Mouse (Mus musculus) liver, embryonic 13.5 days (tissue): Measurements from ENCODE around the gene Mast4. TPM values are rescaled to one million over a fixed set of nuclear protein-coding genes. Genes with fewer than 3 reads are reported as not detected.

ENCODE experiments used
- ATAC-seq: fragments of 200-750 bp; cut with Nextera tagmentation; 2 replicates; pipeline ENCODE4 v1.8.0; 2017; ENCODE audit warnings: low read depth, mild to moderate bottlenecking, moderate number of reproducible peaks, moderate library complexity
- DNase-seq: peaks from one replicate; pipeline ENCODE4 v3.0.0; 2022
- H3K27ac ChIP-seq: fragments of 300-500 bp; sonication (generic); 2 replicates; pipeline ENCODE4 v1.5.1; 2015; ENCODE audit warnings: moderate library complexity, mild to moderate bottlenecking, inconsistent platforms
- H3K27me3 ChIP-seq: fragments of 300-500 bp; sonication (generic); 2 replicates; pipeline ENCODE4 v1.6.1; 2015; ENCODE audit warnings: mild to moderate bottlenecking, inconsistent platforms
- H3K36me3 ChIP-seq: fragments of 300-500 bp; sonication (generic); 2 replicates; pipeline ENCODE4 v1.6.1; 2015; ENCODE audit warnings: mild to moderate bottlenecking, inconsistent platforms
- H3K4me1 ChIP-seq: fragments of 300-500 bp; sonication (generic); replicated peaks from 2 replicates; pipeline ENCODE4 v1.6.1; 2015; ENCODE audit warnings: inconsistent platforms
- H3K4me2 ChIP-seq: fragments of 300-500 bp; sonication (generic); 2 replicates; pipeline ENCODE4 v1.6.1; 2015; ENCODE audit warnings: inconsistent platforms, mild to moderate bottlenecking, moderate library complexity
- H3K4me3 ChIP-seq: fragments of 300-500 bp; sonication (generic); replicated peaks from 2 replicates; pipeline ENCODE4 v1.5.1; 2015; ENCODE audit warnings: mild to moderate bottlenecking, inconsistent platforms
- H3K9ac ChIP-seq: fragments of 300-500 bp; sonication (generic); 2 replicates; pipeline ENCODE4 v1.6.1; 2015; ENCODE audit warnings: mild to moderate bottlenecking, inconsistent platforms
- H3K9me3 ChIP-seq: fragments of 300-500 bp; sonication (generic); replicated peaks from 2 replicates; pipeline ENCODE4 v1.6.1; 2016; ENCODE audit warnings: inconsistent platforms
- WGBS: fragments of 180-500 bp; shearing (Covaris S2); methylation state at CpG from one replicate; pipeline ENCODE4 v1.1.7; 2015; ENCODE audit not compliant: insufficient replicate concordance; 5-methylcytosine and 5-hydroxymethylcytosine counted together
- polyA plus RNA-seq: library from polyadenylated mRNA; unstranded; fragments of >200 nt; fragmentation: Nextera tagmentation; extraction: Ambion mirVana; gene quantifications from 2 replicates; pipeline ENCODE4 v1.2.1, GENCODE M21; 2015

The Mast4 gene
- polyA plus RNA-seq, 1 experiment from 2014 or later, result 3.3 TPM

GRCm38 (mm10) chr13:102805190-102805589, 529.1 kb downstream of the Mast4 start:
- no peaks in the 10 kb centered on the region for H3K36me3 ChIP-seq
- H3K9me3 ChIP-seq, result no peaks in the 10 kb centered on the region
- WGBS, result 73% methylated on average over 6 of the region's 6 CpGs
- no peak overlapping the region for H3K4me2 ChIP-seq
- H3K4me3 ChIP-seq, result no peak overlapping the region
- no peaks in the 10 kb centered on the region for H3K27me3 ChIP-seq
- no peak overlapping the region for H3K27ac ChIP-seq
- no peak for DNase-seq
- no peak for ATAC-seq
- H3K9ac ChIP-seq, result no peak overlapping the region
- peaks cover 6% of the 10 kb centered on the region; the same call in 1 of the 2 replicates for H3K4me1 ChIP-seq

- H3K27ac ChIP-seq, result no peak overlapping the region
- no peak overlapping the region for H3K9ac ChIP-seq
- DNase-seq (no peak), ATAC-seq (no peak)
- H3K36me3 ChIP-seq, result no peaks in the 10 kb centered on the region
- H3K4me2 ChIP-seq, result no peak overlapping the region
- H3K9me3 ChIP-seq, result no peaks in the 10 kb centered on the region
- no peak overlapping the region for H3K4me3 ChIP-seq
- H3K4me1 ChIP-seq, result peaks cover 6% of the 10 kb centered on the region; the same call in 1 of the 2 replicates
- no peaks in the 10 kb centered on the region for H3K27me3 ChIP-seq
- WGBS, result 75% methylated on average over 9 of the region's 9 CpGs
Measured at GRCm38 (mm10) chr13:102803206-102803605, 531.1 kb downstream of the Mast4 start.

- no peak overlapping the region for H3K4me2 ChIP-seq
- H3K27me3 ChIP-seq, result no peaks in the 10 kb centered on the region
- WGBS, result 62% methylated on average over 3 of the region's 3 CpGs
- no peak overlapping the region for H3K4me3 ChIP-seq
- no peaks in the 10 kb centered on the region for H3K9me3 ChIP-seq
- no peaks in the 10 kb centered on the region for H3K36me3 ChIP-seq
- no peak overlapping the region for H3K9ac ChIP-seq
- DNase-seq (no peak), ATAC-seq (no peak)
- H3K27ac ChIP-seq, result no peak overlapping the region
- 0 out of 2 replicates have a peak, but pooled peaks cover 6% of the 10 kb centered on the region for H3K4me1 ChIP-seq
Measured at GRCm38 (mm10) chr13:102792157-102792556, 542.1 kb downstream of the Mast4 start.

- no peak for DNase-seq
Measured at GRCm38 (mm10) chr13:102790601-102791155, 543.6 kb downstream of the Mast4 start.

GRCm38 (mm10) chr13:102786666-102787230, 547.5 kb downstream of the Mast4 start:
- 85% methylated on average over 10 of the region's 10 CpGs for WGBS
- DNase-seq (no peak), ATAC-seq (no peak)
- no peak overlapping the region for H3K4me2 ChIP-seq
- no peak overlapping the region for H3K27ac ChIP-seq
- H3K27me3 ChIP-seq, result no peaks in the 10 kb centered on the region
- no peak overlapping the region for H3K9ac ChIP-seq
- H3K4me3 ChIP-seq, result no peak overlapping the region
- H3K9me3 ChIP-seq, result no peaks in the 10 kb centered on the region
- 0 out of 2 replicates have a peak, but pooled peaks cover 3% of the 10 kb centered on the region for H3K4me1 ChIP-seq
- no peaks in the 10 kb centered on the region for H3K36me3 ChIP-seq

More at GRCm38 (mm10) chr13:102790601-102791155, 543.6 kb downstream of the Mast4 start:
- H3K4me3 ChIP-seq, result no peak overlapping the region
- H3K36me3 ChIP-seq, result no peaks in the 10 kb centered on the region
- no peaks in the 10 kb centered on the region for H3K9me3 ChIP-seq
- H3K9ac ChIP-seq, result no peak overlapping the region
- no peak overlapping the region for H3K4me2 ChIP-seq
- WGBS, result 77% methylated on average over 6 of the region's 6 CpGs
- H3K27me3 ChIP-seq, result no peaks in the 10 kb centered on the region
- 0 out of 2 replicates have a peak, but pooled peaks cover 6% of the 10 kb centered on the region for H3K4me1 ChIP-seq
- ATAC-seq, result no peak
- no peak overlapping the region for H3K27ac ChIP-seq

- no peak overlapping the region for H3K9ac ChIP-seq
- ATAC-seq (no peak), DNase-seq (no peak)
- H3K36me3 ChIP-seq, result 0 out of 2 replicates have a peak, but pooled peaks cover 2% of the 10 kb centered on the region
- H3K27ac ChIP-seq, result no peak overlapping the region
- H3K27me3 ChIP-seq, result no peaks in the 10 kb centered on the region
- H3K4me1 ChIP-seq, result peaks cover 6% of the 10 kb centered on the region
- WGBS, result 77% methylated on average over 7 of the region's 7 CpGs
- H3K9me3 ChIP-seq, result no peaks in the 10 kb centered on the region
- H3K4me3 ChIP-seq, result no peak overlapping the region
- H3K4me2 ChIP-seq, result no peak overlapping the region
Measured at GRCm38 (mm10) chr13:102783531-102784310, 550.6 kb downstream of the Mast4 start.

GRCm38 (mm10) chr13:102779275-102779674, 555.0 kb downstream of the Mast4 start:
- 70% methylated on average over 3 of the region's 3 CpGs for WGBS
- no peaks in the 10 kb centered on the region for H3K9me3 ChIP-seq
- H3K4me2 ChIP-seq, result no peak overlapping the region
- ATAC-seq (no peak), DNase-seq (no peak)
- 0 out of 2 replicates have a peak, but pooled peaks cover 2% of the 10 kb centered on the region for H3K36me3 ChIP-seq
- H3K4me1 ChIP-seq, result peaks cover 13% of the 10 kb centered on the region
- no peak overlapping the region for H3K9ac ChIP-seq
- H3K27ac ChIP-seq, result no peak overlapping the region
- H3K4me3 ChIP-seq, result no peak overlapping the region
- H3K27me3 ChIP-seq, result no peaks in the 10 kb centered on the region

- 39% methylated on average over 3 of the region's 3 CpGs for WGBS
- Histone ChIP-seq H3K9me3 (no peaks in the 10 kb centered on the region), H3K4me3 (no peak overlapping the region), H3K9ac (no peak overlapping the region), H3K4me2 (no peak overlapping the region), H3K4me1 (peaks cover 17% of the 10 kb centered on the region), H3K27ac (no peak overlapping the region), H3K36me3 (0 out of 2 replicates have a peak, but pooled peaks cover 2% of the 10 kb centered on the region), H3K27me3 (no peaks in the 10 kb centered on the region)
- peak; percentile 68 for ATAC-seq
- no peak for DNase-seq
Measured at GRCm38 (mm10) chr13:102778859-102779258, 555.4 kb downstream of the Mast4 start.

GRCm38 (mm10) chr13:102775506-102775905, 558.8 kb downstream of the Mast4 start:
- ATAC-seq (no peak), DNase-seq (no peak)
- 0 out of 2 replicates have a peak, but pooled peaks cover 6% of the 10 kb centered on the region for H3K36me3 ChIP-seq
- no peaks in the 10 kb centered on the region for H3K9me3 ChIP-seq
- H3K4me2 ChIP-seq, result no peak overlapping the region
- no peak overlapping the region for H3K27ac ChIP-seq
- H3K27me3 ChIP-seq, result no peaks in the 10 kb centered on the region
- peaks cover 31% of the 10 kb centered on the region for H3K4me1 ChIP-seq
- H3K9ac ChIP-seq, result no peak overlapping the region
- 83% methylated on average over 6 of the region's 6 CpGs for WGBS
- H3K4me3 ChIP-seq, result no peak overlapping the region

GRCm38 (mm10) chr13:102774786-102775201, 559.5 kb downstream of the Mast4 start:
- no peaks in the 10 kb centered on the region for H3K9me3 ChIP-seq
- H3K36me3 ChIP-seq, result 0 out of 2 replicates have a peak, but pooled peaks cover 6% of the 10 kb centered on the region
- H3K9ac ChIP-seq, result no peak overlapping the region
- no peak for DNase-seq
- H3K27me3 ChIP-seq, result no peaks in the 10 kb centered on the region
- H3K4me1 ChIP-seq, result peaks cover 31% of the 10 kb centered on the region
- no peak overlapping the region for H3K27ac ChIP-seq
- ATAC-seq, result no peak
- 72% methylated on average over 7 of the region's 7 CpGs for WGBS
- H3K4me2 ChIP-seq, result no peak overlapping the region
- no peak overlapping the region for H3K4me3 ChIP-seq

- H3K4me2 ChIP-seq, result 0 out of 2 replicates have a peak overlapping the region, but pooled peaks have one; percentile 1
- DNase-seq (peak; percentile 22), ATAC-seq (peak; percentile 85)
- 21% methylated on average over 9 of the region's 9 CpGs for WGBS
- H3K4me3 ChIP-seq, result no peak overlapping the region
- 0 out of 2 replicates have a peak overlapping the region, but pooled peaks have one; percentile 2 for H3K27ac ChIP-seq
- no peaks in the 10 kb centered on the region for H3K27me3 ChIP-seq
- peaks cover 22% of the 10 kb centered on the region for H3K4me1 ChIP-seq
- H3K9me3 ChIP-seq, result no peaks in the 10 kb centered on the region
- 0 out of 2 replicates have a peak, but pooled peaks cover 6% of the 10 kb centered on the region for H3K36me3 ChIP-seq
- no peak overlapping the region for H3K9ac ChIP-seq
Measured at GRCm38 (mm10) chr13:102773169-102773568, 561.1 kb downstream of the Mast4 start.
